Mouse (Mus musculus): ENCODE results near the gene Asna1.

The Asna1 gene

GRCm38 (mm10) chr8:85034764-85035163 is 9.7 kb upstream of the Asna1 start:
- DNase-seq, result peak; percentile 75 to 81

GRCm38 (mm10) chr8:85033867-85034266 is 8.8 kb upstream of the Asna1 start:
- DNase-seq, result no peak

- DNase-seq, result no peak
Measured at GRCm38 (mm10) chr8:85032622-85033311, 7.7 kb upstream of the Asna1 start.

- no peak for DNase-seq
Measured at GRCm38 (mm10) chr8:85029271-85029670, 4.2 kb upstream of the Asna1 start.

- DNase-seq, result no peak
Measured at GRCm38 (mm10) chr8:85027922-85028321, 2.8 kb upstream of the Asna1 start.

- DNase-seq, result peak in 1 of 2 experiments; percentile 27
Measured at GRCm38 (mm10) chr8:85027516-85027855, 2.4 kb upstream of the Asna1 start.

- DNase-seq, result peak; percentile 93 to 94
Measured at GRCm38 (mm10) chr8:85026670-85027515, 1.8 kb upstream of the Asna1 start, which contains the start of gene Trir. Gene Trir (plus strand): TSS chr8:85026823.

GRCm38 (mm10) chr8:85023846-85024245 is 1.2 kb downstream of the Asna1 start:
- DNase-seq, result no peak

GRCm38 (mm10) chr8:85021514-85022055 is 3.5 kb downstream of the Asna1 start:
- no peak for DNase-seq

GRCm38 (mm10) chr8:85017209-85017608 is 7.9 kb downstream of the Asna1 start:
- no peak for DNase-seq

GRCm38 (mm10) chr8:85016724-85017123 is 8.4 kb downstream of the Asna1 start:
- DNase-seq, result no peak

- DNase-seq, result no peak
Measured at GRCm38 (mm10) chr8:85014431-85014830, 10.7 kb downstream of the Asna1 start, which contains the start of gene Best2. Gene Best2 (minus strand): TSS chr8:85014531.

- peak; percentile 83 for DNase-seq
Measured at GRCm38 (mm10) chr8:85013230-85013840, 11.7 kb downstream of the Asna1 start.

GRCm38 (mm10) chr8:85011242-85011641 is 13.8 kb downstream of the Asna1 start:
- DNase-seq, result no peak

- DNase-seq, result peak; percentile 42 to 45
Measured at GRCm38 (mm10) chr8:85007686-85008085, 17.4 kb downstream of the Asna1 start.

- DNase-seq, result peak; percentile 92 to 94
Measured at GRCm38 (mm10) chr8:84997649-84998295, 27.3 kb downstream of the Asna1 start.

- no peak for DNase-seq
Measured at GRCm38 (mm10) chr8:84996978-84997377, 28.1 kb downstream of the Asna1 start.

GRCm38 (mm10) chr8:84995680-84996079 is 29.4 kb downstream of the Asna1 start:
- no peak for DNase-seq

GRCm38 (mm10) chr8:84994375-84994774 is 30.7 kb downstream of the Asna1 start:
- DNase-seq, result no peak

- peak in 1 of 2 experiments; percentile 68 for DNase-seq
Measured at GRCm38 (mm10) chr8:84990836-84991235, 34.2 kb downstream of the Asna1 start.

- DNase-seq, result peak; percentile 96
Measured at GRCm38 (mm10) chr8:84990349-84990748, 34.7 kb downstream of the Asna1 start, which contains the start of gene Hook2. Gene Hook2 (plus strand): TSS chr8:84990603.

GRCm38 (mm10) chr8:84989810-84990209 is 35.3 kb downstream of the Asna1 start:
- peak; percentile 89 to 92 for DNase-seq

Data from thymus, postnatal 36 days (tissue).